Mouse (Mus musculus) heart, postnatal 0 days (tissue): ENCODE measurements around the gene Slc25a39.

Experiments
- CTCF ChIP-seq: IDR thresholded peaks from 2 replicates; pipeline ENCODE4 v1.5.1; 2016; ENCODE audit warnings: antibody characterized with exemption, control low read depth, low read depth
- EP300 ChIP-seq: IDR thresholded peaks from 2 replicates; pipeline ENCODE4 v1.6.1; 2016; ENCODE audit warnings: antibody characterized with exemption, low read depth

DNA sequence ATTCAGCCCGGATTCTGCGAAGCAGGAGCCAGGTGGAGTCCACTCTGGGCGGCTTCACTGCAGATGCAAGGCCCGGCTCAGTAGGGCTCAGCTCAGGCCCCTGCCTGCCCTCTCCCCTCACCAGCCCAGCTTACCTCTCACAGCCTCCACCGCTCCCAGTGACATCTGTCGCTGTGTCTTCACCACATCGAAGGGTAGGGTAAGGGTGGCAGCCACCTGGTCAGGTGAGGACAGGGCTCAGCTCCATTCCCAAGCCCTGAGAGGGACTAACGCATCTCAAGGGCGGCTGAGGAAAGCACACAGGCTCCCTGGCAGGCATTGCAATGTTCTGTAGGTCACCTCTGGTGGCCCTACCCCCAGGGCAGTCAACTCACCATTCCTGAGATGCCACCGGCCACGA lies 4.1 kb downstream of the Slc25a39 start:
- TF ChIP-seq CTCF (no peak), EP300 (no peak)
